Mouse (Mus musculus): Measurements from ENCODE around the gene Lrrc8b. TPM values are rescaled to one million over a fixed set of nuclear protein-coding genes. Genes with fewer than 3 reads are reported as not detected.

Lrrc8b gene
- polyA plus RNA-seq, 1 experiment from 2014 or later: 7.5 TPM

DNA sequence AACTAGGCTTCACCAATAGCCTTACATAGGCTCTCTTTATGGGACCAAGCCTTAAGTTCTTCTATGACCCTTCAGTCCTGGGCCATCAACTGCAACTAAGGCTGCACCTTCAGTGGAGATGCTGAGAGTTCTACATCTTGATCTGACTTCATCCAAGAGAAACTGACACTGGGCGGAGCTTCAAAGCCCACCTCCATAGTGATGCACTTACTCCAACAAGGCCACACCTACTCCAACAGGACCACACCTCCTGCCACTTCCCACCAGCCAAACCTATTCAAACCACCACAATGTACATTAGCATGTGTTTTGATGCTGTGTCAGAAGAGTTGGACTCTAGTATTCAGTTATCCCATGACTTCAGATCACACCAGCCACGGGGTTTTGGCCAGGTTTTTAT is 120.6 kb downstream of the Lrrc8b start:
- TF ChIP-seq EP300 (IDR thresholded peaks at IDR 0.05): no peak
- Histone ChIP-seq H3K9me3 (ENCODE audit: low read length) (no peaks in the 10 kb centered on the region), H3K27ac (ENCODE audit: low read length) (no peak overlapping the region), H3K9ac (replicated peaks; ENCODE audit: low read depth) (no peak overlapping the region), H3K4me1 (ENCODE audit: insufficient read depth, low read depth, low read length) (peaks cover 3% of the 10 kb centered on the region; the same call in 1 of the 2 replicates), H3K4me2 (replicated peaks; ENCODE audit: low read depth, low read length) (no peak overlapping the region), H3K4me3 (ENCODE audit: low read depth, low read length) (no peak overlapping the region), H3K36me3 (ENCODE audit: insufficient read depth, low read length) (no peaks in the 10 kb centered on the region), H3K27me3 (replicated peaks; ENCODE audit: insufficient read depth, low read length) (no peaks in the 10 kb centered on the region)
- no peak for DNase-seq (ENCODE audit: low spot score)
- WGBS: 95% methylated on average over 2 of the region's 2 CpGs
- no peak for ATAC-seq

DNA sequence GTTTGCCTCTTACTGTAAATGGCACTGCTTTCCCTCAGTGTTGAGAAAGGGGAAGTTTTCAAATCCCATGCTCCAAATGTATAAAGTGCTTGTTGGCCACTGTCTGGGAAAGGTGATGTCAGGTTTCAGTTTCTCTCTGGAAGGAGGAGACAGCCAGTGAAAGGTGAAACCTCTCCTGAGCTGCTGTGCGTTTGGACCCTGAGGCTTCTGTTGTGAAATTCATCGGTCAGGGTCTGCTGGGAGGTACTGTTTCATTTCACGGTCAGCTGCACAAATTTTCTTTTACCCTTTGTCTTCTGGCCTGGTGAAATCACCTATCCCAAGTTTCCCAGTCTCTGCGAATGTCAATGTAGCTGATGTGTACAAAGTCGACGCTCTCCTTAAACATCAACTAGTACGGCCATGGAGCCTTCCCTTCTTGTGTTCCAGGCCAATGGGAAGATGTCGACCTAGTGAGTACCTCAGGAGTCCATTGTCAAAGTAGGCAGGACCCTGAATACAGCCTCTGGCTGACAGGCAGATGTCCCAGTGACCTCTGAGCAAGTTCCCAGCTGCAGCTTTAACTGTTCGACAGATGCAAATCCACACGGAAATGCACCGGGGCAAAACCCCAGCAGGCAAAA is 121.6 kb downstream of the Lrrc8b start:
- H3K9me3 ChIP-seq (ENCODE audit: low read length): no peaks in the 10 kb centered on the region
- DNase-seq (ENCODE audit: low spot score): no peak

More for the DNA sequence above, 121.6 kb downstream of the Lrrc8b start:
- Histone ChIP-seq H3K36me3 (ENCODE audit: insufficient read depth, low read length) (no peaks in the 10 kb centered on the region), H3K27me3 (replicated peaks; ENCODE audit: insufficient read depth, low read length) (no peaks in the 10 kb centered on the region), H3K27ac (ENCODE audit: low read length) (no peak overlapping the region), H3K9ac (replicated peaks; ENCODE audit: low read depth) (no peak overlapping the region), H3K4me2 (replicated peaks; ENCODE audit: low read depth, low read length) (no peak overlapping the region), H3K4me1 (ENCODE audit: insufficient read depth, low read depth, low read length) (no peaks in the 10 kb centered on the region), H3K4me3 (ENCODE audit: low read depth, low read length) (no peak overlapping the region)
- ATAC-seq: no peak
- TF ChIP-seq CTCF (IDR thresholded peaks at IDR 0.05): no peak
- no peak for TF ChIP-seq EP300 (IDR thresholded peaks at IDR 0.05)
- 84% methylated on average over 11 of the region's 11 CpGs for WGBS

Other genes starting within 250 kb of the Lrrc8b start
- 0.55 TPM in 1 of 2 replicates, not detected in the other for gene Gbp10, start 176.2 kb upstream of the Lrrc8b start, polyA plus RNA-seq (2015; fragmentation: Nextera tagmentation; extraction: Ambion mirVana)
- gene Gm43302, start 122.1 kb upstream of the Lrrc8b start, polyA plus RNA-seq (2015; fragmentation: Nextera tagmentation; extraction: Ambion mirVana): 0.07 TPM in 2 replicates
- gene Gbp6, start 122.1 kb upstream of the Lrrc8b start, polyA plus RNA-seq (2015; fragmentation: Nextera tagmentation; extraction: Ambion mirVana): 3.1 and 4.5 TPM in 2 replicates
- gene Lrrc8c, start 103.6 kb downstream of the Lrrc8b start, polyA plus RNA-seq (2015; fragmentation: Nextera tagmentation; extraction: Ambion mirVana): 23.0 and 35.0 TPM in 2 replicates